Mouse (Mus musculus): ENCODE results near the gene Wdpcp. TPM values are rescaled to one million over a fixed set of nuclear protein-coding genes. Genes with fewer than 3 reads are reported as not detected.

Gene Wdpcp
- polyA plus RNA-seq, 1 experiment = not detected

- no peaks in the 10 kb centered on the region for H3K4me1 ChIP-seq (ENCODE audit: control insufficient read depth, insufficient read depth, low read length)
- 64% methylated on average over 4 of the region's 4 CpGs for WGBS
- no peak overlapping the region for H3K27ac ChIP-seq (ENCODE audit: insufficient read depth, low read depth, low read length)
- H3K4me3 ChIP-seq (ENCODE audit: insufficient read depth, low read depth, low read length) = no peak overlapping the region
- TF ChIP-seq CTCF (IDR thresholded peaks at IDR 0.05; ENCODE audit: insufficient read depth, low read depth, low read length) (no peak), POLR2A (IDR thresholded peaks at IDR 0.05; ENCODE audit: insufficient read depth, low read depth, low read length) (no peak)
Measured at GRCm38 (mm10) chr11:21749487-21749886, 177.5 kb downstream of the Wdpcp start.

GRCm38 (mm10) chr11:21763201-21763600 is 191.2 kb downstream of the Wdpcp start:
- WGBS = 92% methylated on average over 4 of the region's 4 CpGs

GRCm38 (mm10) chr11:21788831-21789230 is 216.8 kb downstream of the Wdpcp start:
- 97% methylated on average over 3 of the region's 3 CpGs for WGBS
- H3K4me1 ChIP-seq (ENCODE audit: control insufficient read depth, insufficient read depth, low read length) = no peaks in the 10 kb centered on the region
- H3K4me3 ChIP-seq (ENCODE audit: insufficient read depth, low read depth, low read length) = no peak overlapping the region
- TF ChIP-seq POLR2A (IDR thresholded peaks at IDR 0.05; ENCODE audit: insufficient read depth, low read depth, low read length) (no peak), CTCF (IDR thresholded peaks at IDR 0.05; ENCODE audit: insufficient read depth, low read depth, low read length) (no peak)
- no peak overlapping the region for H3K27ac ChIP-seq (ENCODE audit: insufficient read depth, low read depth, low read length)

More at GRCm38 (mm10) chr11:21763201-21763600, 191.2 kb downstream of the Wdpcp start:
- Histone ChIP-seq H3K4me1 (ENCODE audit: control insufficient read depth, insufficient read depth, low read length) (no peaks in the 10 kb centered on the region), H3K27ac (ENCODE audit: insufficient read depth, low read depth, low read length) (no peak overlapping the region), H3K4me3 (ENCODE audit: insufficient read depth, low read depth, low read length) (no peak overlapping the region)
- TF ChIP-seq CTCF (IDR thresholded peaks at IDR 0.05; ENCODE audit: insufficient read depth, low read depth, low read length) (no peak), POLR2A (IDR thresholded peaks at IDR 0.05; ENCODE audit: insufficient read depth, low read depth, low read length) (no peak)

GRCm38 (mm10) chr11:21824941-21825340 is 252.9 kb downstream of the Wdpcp start:
- H3K4me1 ChIP-seq (ENCODE audit: control insufficient read depth, insufficient read depth, low read length) = no peaks in the 10 kb centered on the region
- TF ChIP-seq CTCF (IDR thresholded peaks at IDR 0.05; ENCODE audit: insufficient read depth, low read depth, low read length) = no peak
- TF ChIP-seq POLR2A (IDR thresholded peaks at IDR 0.05; ENCODE audit: insufficient read depth, low read depth, low read length) = no peak
- 94% methylated on average over 3 of the region's 3 CpGs for WGBS
- H3K4me3 ChIP-seq (ENCODE audit: insufficient read depth, low read depth, low read length) = no peak overlapping the region
- no peak overlapping the region for H3K27ac ChIP-seq (ENCODE audit: insufficient read depth, low read depth, low read length)

GRCm38 (mm10) chr11:21826521-21826920 is 254.5 kb downstream of the Wdpcp start:
- WGBS = 75% methylated on average over 1 of the region's 1 CpGs
- H3K4me1 ChIP-seq (ENCODE audit: control insufficient read depth, insufficient read depth, low read length) = no peaks in the 10 kb centered on the region
- TF ChIP-seq CTCF (IDR thresholded peaks at IDR 0.05; ENCODE audit: insufficient read depth, low read depth, low read length) (no peak), POLR2A (IDR thresholded peaks at IDR 0.05; ENCODE audit: insufficient read depth, low read depth, low read length) (no peak)
- H3K27ac ChIP-seq (ENCODE audit: insufficient read depth, low read depth, low read length) = no peak overlapping the region
- H3K4me3 ChIP-seq (ENCODE audit: insufficient read depth, low read depth, low read length) = no peak overlapping the region

- no peak overlapping the region for H3K4me3 ChIP-seq (ENCODE audit: insufficient read depth, low read depth, low read length)
- WGBS = 95% methylated on average over 2 of the region's 2 CpGs
- TF ChIP-seq POLR2A (IDR thresholded peaks at IDR 0.05; ENCODE audit: insufficient read depth, low read depth, low read length) (no peak), CTCF (IDR thresholded peaks at IDR 0.05; ENCODE audit: insufficient read depth, low read depth, low read length) (no peak)
- H3K4me1 ChIP-seq (ENCODE audit: control insufficient read depth, insufficient read depth, low read length) = no peaks in the 10 kb centered on the region
- no peak overlapping the region for H3K27ac ChIP-seq (ENCODE audit: insufficient read depth, low read depth, low read length)
Measured at GRCm38 (mm10) chr11:21847040-21847439, 275.0 kb downstream of the Wdpcp start.

GRCm38 (mm10) chr11:21864000-21864399 is 292.0 kb downstream of the Wdpcp start:
- TF ChIP-seq CTCF (IDR thresholded peaks at IDR 0.05; ENCODE audit: insufficient read depth, low read depth, low read length) (no peak), POLR2A (IDR thresholded peaks at IDR 0.05; ENCODE audit: insufficient read depth, low read depth, low read length) (no peak)
- no peak overlapping the region for H3K27ac ChIP-seq (ENCODE audit: insufficient read depth, low read depth, low read length)
- no peaks in the 10 kb centered on the region for H3K4me1 ChIP-seq (ENCODE audit: control insufficient read depth, insufficient read depth, low read length)
- no peak overlapping the region for H3K4me3 ChIP-seq (ENCODE audit: insufficient read depth, low read depth, low read length)
- WGBS = 40% methylated on average over 6 of the region's 6 CpGs

- WGBS = 74% methylated on average over 6 of the region's 6 CpGs
Measured at GRCm38 (mm10) chr11:21864516-21864915, 292.5 kb downstream of the Wdpcp start.

GRCm38 (mm10) chr11:21868675-21869074 is 296.6 kb downstream of the Wdpcp start:
- TF ChIP-seq POLR2A (IDR thresholded peaks at IDR 0.05; ENCODE audit: insufficient read depth, low read depth, low read length) = no peak
- no peak for TF ChIP-seq CTCF (IDR thresholded peaks at IDR 0.05; ENCODE audit: insufficient read depth, low read depth, low read length)
- Histone ChIP-seq H3K27ac (ENCODE audit: insufficient read depth, low read depth, low read length) (no peak overlapping the region), H3K4me3 (ENCODE audit: insufficient read depth, low read depth, low read length) (no peak overlapping the region), H3K4me1 (ENCODE audit: control insufficient read depth, insufficient read depth, low read length) (no peaks in the 10 kb centered on the region)
- 91% methylated on average over 3 of the region's 3 CpGs for WGBS

More at GRCm38 (mm10) chr11:21864516-21864915, 292.5 kb downstream of the Wdpcp start:
- no peak overlapping the region for H3K27ac ChIP-seq (ENCODE audit: insufficient read depth, low read depth, low read length)
- TF ChIP-seq POLR2A (IDR thresholded peaks at IDR 0.05; ENCODE audit: insufficient read depth, low read depth, low read length) (no peak), CTCF (IDR thresholded peaks at IDR 0.05; ENCODE audit: insufficient read depth, low read depth, low read length) (no peak)
- H3K4me1 ChIP-seq (ENCODE audit: control insufficient read depth, insufficient read depth, low read length) = no peaks in the 10 kb centered on the region
- no peak overlapping the region for H3K4me3 ChIP-seq (ENCODE audit: insufficient read depth, low read depth, low read length)

GRCm38 (mm10) chr11:21870863-21871262 is 298.8 kb downstream of the Wdpcp start:
- Histone ChIP-seq H3K4me3 (ENCODE audit: insufficient read depth, low read depth, low read length) (no peak overlapping the region), H3K4me1 (ENCODE audit: control insufficient read depth, insufficient read depth, low read length) (no peaks in the 10 kb centered on the region), H3K27ac (ENCODE audit: insufficient read depth, low read depth, low read length) (no peak overlapping the region)
- TF ChIP-seq CTCF (IDR thresholded peaks at IDR 0.05; ENCODE audit: insufficient read depth, low read depth, low read length) (no peak), POLR2A (IDR thresholded peaks at IDR 0.05; ENCODE audit: insufficient read depth, low read depth, low read length) (no peak)
- 67% methylated on average over 1 of the region's 1 CpGs for WGBS

All from olfactory bulb, adult 2 months (tissue).